Mouse (Mus musculus) cerebellum, postnatal 14 days (tissue): ENCODE measurements around the gene Krt90.
A peak's percentile ranks its signal among the peaks of the same experiment; 100 is the strongest.

Source experiments
- DNase-seq, 2 experiments: peaks; one replicate each; pipeline ENCODE4 v3.0.0; 2021; ENCODE audit warnings: mixed read lengths in 2 of 2

The Krt90 gene

DNA sequence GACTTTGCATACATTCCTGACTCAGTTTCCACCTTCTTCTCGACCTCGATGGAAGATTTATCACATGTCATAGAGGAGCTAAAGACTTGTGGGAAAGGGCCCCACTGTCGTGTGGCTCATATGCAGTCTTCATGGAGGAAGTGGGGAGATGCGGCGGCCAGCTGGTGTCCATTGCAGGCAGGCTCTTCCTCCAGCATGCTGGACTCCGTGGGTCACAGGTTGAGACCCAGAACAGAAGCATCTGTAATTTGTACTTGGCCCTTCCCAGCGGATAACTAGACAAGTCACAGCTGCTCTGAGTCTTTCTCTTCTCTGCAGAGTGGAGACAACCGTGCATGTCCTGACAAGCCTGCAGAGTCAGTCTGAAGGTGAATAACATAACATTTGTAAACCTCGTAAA is 54.5 kb downstream of the Krt90 start:
- no peak for DNase-seq

DNA sequence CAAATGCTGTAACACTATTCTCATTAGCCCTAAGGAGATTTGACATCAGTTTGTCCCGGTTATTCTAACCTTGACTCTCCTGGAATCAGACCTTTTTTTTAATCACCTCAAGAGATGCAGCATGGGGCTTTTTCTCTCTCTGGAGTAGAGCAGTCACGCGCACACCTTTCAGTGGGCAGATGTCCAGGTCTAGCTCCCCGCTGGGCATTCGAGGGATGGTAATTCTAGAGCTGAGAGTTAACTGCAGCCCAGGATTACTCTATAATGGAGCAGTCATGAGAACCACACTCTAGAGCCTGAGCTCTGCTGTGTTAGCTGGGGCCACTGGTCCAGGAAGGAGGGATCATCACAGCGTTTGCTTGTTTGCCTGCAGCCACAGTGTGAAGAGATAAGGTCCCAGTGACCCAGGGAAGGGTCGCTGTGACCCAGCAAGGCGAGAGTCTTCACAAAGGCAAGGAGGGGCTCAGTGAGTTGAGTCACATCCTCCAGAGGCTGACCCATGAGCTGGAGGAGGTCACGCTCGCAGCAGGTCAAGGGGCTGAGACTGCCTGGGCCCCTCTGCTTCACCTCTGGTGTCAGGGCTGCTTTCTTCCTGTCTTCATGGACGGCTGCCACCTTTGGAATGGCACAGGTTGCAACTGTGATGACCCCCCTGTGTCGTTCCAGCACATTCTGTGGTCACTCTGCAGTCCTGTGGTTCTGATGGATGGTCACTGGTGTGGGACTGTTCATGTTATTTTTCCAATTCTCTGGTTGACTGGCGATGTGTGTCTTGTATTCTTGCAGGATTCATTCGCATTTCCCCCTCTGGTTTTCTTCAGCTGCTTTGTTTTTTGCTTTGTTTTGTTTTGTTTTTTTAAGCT is 55.6 kb downstream of the Krt90 start:
- DNase-seq: peak; percentile 10 to 19
